Mouse (Mus musculus): ENCODE results near the gene Clip2. TPM values are rescaled to one million over a fixed set of nuclear protein-coding genes. Genes with fewer than 3 reads are reported as not detected.
A peak's percentile ranks its signal among the peaks of the same experiment; 100 is the strongest.
"Not testable (repeated sequence)": the region's sequence is repeated elsewhere in the genome, so short reads cannot be mapped to it uniquely, and the experiment has no call there.

Gene Clip2
- polyA plus RNA-seq, 1 experiment from 2014 or later = 4.7 TPM

DNA sequence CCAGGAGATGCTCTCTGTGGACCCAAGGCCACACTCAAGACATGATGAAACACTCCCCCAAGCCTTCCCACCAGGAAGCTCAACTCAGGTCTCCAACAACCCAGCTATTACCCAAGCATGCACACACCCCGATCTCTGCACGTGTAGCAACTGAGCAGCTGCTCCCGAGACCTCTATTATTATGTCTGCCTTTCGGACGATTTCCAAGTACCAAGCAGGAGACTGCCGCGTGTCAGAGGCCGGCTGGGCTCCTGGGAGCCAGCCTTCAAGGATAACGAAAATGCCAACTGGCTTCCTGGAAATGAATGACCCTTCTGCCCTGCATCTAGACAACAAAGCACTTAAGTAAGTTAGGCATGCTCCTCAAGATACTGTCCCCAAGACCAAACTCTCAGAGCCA, 97.8 kb downstream of the Clip2 start:
- peaks cover 12% of the 10 kb centered on the region; the same call in 1 of the 2 replicates for H3K4me1 ChIP-seq (replicated peaks; ENCODE audit: control insufficient read depth, insufficient read depth, low read length)
- H3K9me3 ChIP-seq (ENCODE audit: control insufficient read depth, low read length) = no peaks in the 10 kb centered on the region
- no peaks in the 10 kb centered on the region for H3K27me3 ChIP-seq (replicated peaks; ENCODE audit: control insufficient read depth, insufficient read depth, low read length)
- DNase-seq (ENCODE audit: low spot score) (no peak), ATAC-seq (replicated peaks; ENCODE audit: low FRiP score, low TSS enrichment, low read depth) (no peak)
- H3K36me3 ChIP-seq (ENCODE audit: control insufficient read depth, insufficient read depth, low read length) = peaks cover 9% of the 10 kb centered on the region
- peak overlapping the region; percentile 88 for H3K4me2 ChIP-seq (ENCODE audit: low read length)
- WGBS = 23% methylated on average over 9 of the region's 9 CpGs
- peak overlapping the region; percentile 79 for H3K4me3 ChIP-seq (ENCODE audit: low read depth, low read length)
- H3K9ac ChIP-seq (ENCODE audit: low read length) = peak overlapping the region; percentile 90; the same call in 1 of the 2 replicates
- H3K27ac ChIP-seq (ENCODE audit: low read depth) = peak overlapping the region; percentile 24; the same call in 1 of the 2 replicates

DNA sequence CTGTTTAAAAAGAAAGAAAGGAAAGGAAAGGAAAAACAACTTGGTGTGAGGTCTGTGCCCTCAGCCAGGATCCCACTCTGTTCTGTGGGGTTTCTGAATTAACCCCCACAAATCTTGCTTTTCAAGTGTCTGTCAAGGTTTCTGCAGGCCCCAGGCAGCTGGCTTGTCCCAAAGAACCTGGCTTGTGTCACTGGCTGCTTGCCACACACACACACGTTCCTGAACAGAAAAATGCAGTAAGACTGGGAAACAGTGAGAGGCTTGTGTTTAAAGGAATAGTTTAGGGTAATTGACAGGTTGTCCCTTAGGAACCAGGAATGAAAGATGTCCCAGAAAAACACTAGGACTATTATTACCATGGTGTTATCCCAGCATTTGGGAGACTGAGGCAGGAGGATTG, 98.7 kb downstream of the Clip2 start:
- 27% methylated on average over 1 of the region's 1 CpGs for WGBS
- no peak overlapping the region for H3K4me2 ChIP-seq (ENCODE audit: low read length)

DNA sequence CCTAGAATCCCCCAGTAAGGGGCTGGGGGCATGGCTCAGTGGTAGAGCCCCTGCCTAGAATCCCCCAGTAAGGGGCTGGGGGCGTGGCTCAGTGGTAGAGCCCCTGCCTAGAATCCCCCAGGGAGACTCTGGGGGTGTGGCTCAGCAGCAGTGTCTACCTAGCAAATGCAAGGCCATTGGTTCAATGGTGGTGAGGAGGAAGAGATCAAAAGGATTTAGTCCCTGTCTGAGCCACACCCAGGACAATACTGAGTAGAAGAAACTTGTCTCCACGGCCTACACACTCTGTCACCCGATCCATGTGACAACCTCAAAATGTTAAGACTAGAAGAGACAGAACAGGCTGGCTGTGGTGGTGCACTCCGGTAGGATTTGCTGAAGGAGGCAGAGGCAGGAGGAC, 105.5 kb downstream of the Clip2 start:
- not testable (repeated sequence) for H3K4me3 ChIP-seq (ENCODE audit: low read depth, low read length); H3K9ac ChIP-seq (ENCODE audit: low read length); DNase-seq (ENCODE audit: low spot score); ATAC-seq (replicated peaks; ENCODE audit: low FRiP score, low TSS enrichment, low read depth); H3K9me3 ChIP-seq (ENCODE audit: control insufficient read depth, low read length); H3K4me2 ChIP-seq (ENCODE audit: low read length); H3K27me3 ChIP-seq (replicated peaks; ENCODE audit: control insufficient read depth, insufficient read depth, low read length); H3K27ac ChIP-seq (ENCODE audit: low read depth)
- H3K36me3 ChIP-seq (ENCODE audit: control insufficient read depth, insufficient read depth, low read length) = peaks cover 20% of the 10 kb centered on the region
- 91% methylated on average over 4 of the region's 4 CpGs for WGBS
- peaks cover 16% of the 10 kb centered on the region for H3K4me1 ChIP-seq (replicated peaks; ENCODE audit: control insufficient read depth, insufficient read depth, low read length)

More for the DNA sequence above, 98.7 kb downstream of the Clip2 start:
- Histone ChIP-seq H3K27ac (ENCODE audit: low read depth) (no peak overlapping the region), H3K27me3 (replicated peaks; ENCODE audit: control insufficient read depth, insufficient read depth, low read length) (no peaks in the 10 kb centered on the region), H3K9ac (ENCODE audit: low read length) (no peak overlapping the region), H3K36me3 (ENCODE audit: control insufficient read depth, insufficient read depth, low read length) (peaks cover 9% of the 10 kb centered on the region), H3K9me3 (ENCODE audit: control insufficient read depth, low read length) (no peaks in the 10 kb centered on the region), H3K4me1 (replicated peaks; ENCODE audit: control insufficient read depth, insufficient read depth, low read length) (peaks cover 12% of the 10 kb centered on the region; the same call in 1 of the 2 replicates), H3K4me3 (ENCODE audit: low read depth, low read length) (no peak overlapping the region)
- DNase-seq (ENCODE audit: low spot score) (no peak), ATAC-seq (replicated peaks; ENCODE audit: low FRiP score, low TSS enrichment, low read depth) (no peak)

DNA sequence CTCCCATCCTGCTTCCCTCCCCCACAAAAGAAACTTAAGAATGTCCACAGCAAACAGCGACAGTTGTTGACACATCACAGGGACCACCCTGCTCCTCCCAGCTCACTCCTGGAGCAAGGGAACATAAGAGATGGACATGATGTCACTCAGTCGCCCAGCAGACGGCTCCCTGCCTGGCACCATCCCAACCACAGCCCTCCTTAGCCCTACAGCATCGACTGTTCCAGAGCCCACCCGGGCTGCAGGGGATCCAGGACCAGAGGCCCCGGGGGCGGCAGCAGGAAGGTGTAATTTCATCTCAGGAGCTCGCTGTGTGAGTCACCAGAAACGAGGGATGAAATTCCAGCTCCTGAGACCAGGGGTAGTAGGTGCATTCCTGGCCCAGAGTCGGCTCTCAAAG, 106.3 kb downstream of the Clip2 start:
- ATAC-seq (replicated peaks; ENCODE audit: low FRiP score, low TSS enrichment, low read depth) = no peak
- H3K4me2 ChIP-seq (ENCODE audit: low read length) = peak overlapping the region; percentile 18; the same call in 1 of the 2 replicates
- H3K27ac ChIP-seq (ENCODE audit: low read depth) = peak overlapping the region; percentile 48
- peaks cover 16% of the 10 kb centered on the region; the same call in 1 of the 2 replicates for H3K36me3 ChIP-seq (ENCODE audit: control insufficient read depth, insufficient read depth, low read length)
- peak; percentile 65 for DNase-seq (ENCODE audit: low spot score)
- no peaks in the 10 kb centered on the region for H3K27me3 ChIP-seq (replicated peaks; ENCODE audit: control insufficient read depth, insufficient read depth, low read length)
- H3K9ac ChIP-seq (ENCODE audit: low read length) = 0 out of 2 replicates have a peak overlapping the region, but pooled peaks have one; percentile 7
- 11% methylated on average over 10 of the region's 10 CpGs for WGBS
- H3K4me3 ChIP-seq (ENCODE audit: low read depth, low read length) = no peak overlapping the region
- H3K4me1 ChIP-seq (replicated peaks; ENCODE audit: control insufficient read depth, insufficient read depth, low read length) = peaks cover 16% of the 10 kb centered on the region
- H3K9me3 ChIP-seq (ENCODE audit: control insufficient read depth, low read length) = no peaks in the 10 kb centered on the region

DNA sequence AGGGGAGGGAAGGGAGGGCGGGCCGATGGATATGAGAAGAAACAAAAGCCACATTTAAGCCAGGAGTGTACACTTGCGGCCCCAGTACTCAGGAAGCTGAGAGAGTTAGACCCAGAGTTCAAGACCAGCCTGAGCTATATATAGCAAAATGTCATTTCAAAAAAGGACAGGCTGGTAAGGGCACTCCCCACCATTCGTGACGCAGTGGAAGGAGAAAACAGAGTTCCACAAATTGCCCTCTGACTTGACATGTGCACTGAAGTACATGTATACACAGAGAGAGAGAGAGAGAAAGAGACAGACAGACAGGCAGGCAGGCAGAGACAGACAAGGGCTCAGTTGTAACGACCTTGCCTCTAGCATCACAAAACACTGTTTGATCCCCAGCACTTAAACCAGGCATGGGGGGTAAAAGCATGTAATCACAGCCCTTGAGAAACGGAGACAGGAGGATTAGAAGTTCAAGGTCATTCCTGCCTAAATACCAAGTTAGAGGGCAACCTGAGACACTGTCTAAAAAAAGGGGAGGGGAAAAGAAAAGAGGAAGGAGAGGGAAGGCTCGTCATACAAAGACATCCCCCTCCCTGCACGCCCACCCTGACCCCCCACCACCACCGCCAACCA, 106.9 kb downstream of the Clip2 start:
- 31% methylated on average over 10 of the region's 10 CpGs for WGBS
- H3K27me3 ChIP-seq (replicated peaks; ENCODE audit: control insufficient read depth, insufficient read depth, low read length) = no peaks in the 10 kb centered on the region
- peaks cover 22% of the 10 kb centered on the region for H3K4me1 ChIP-seq (replicated peaks; ENCODE audit: control insufficient read depth, insufficient read depth, low read length)
- peak overlapping the region; percentile 48 for H3K27ac ChIP-seq (ENCODE audit: low read depth)
- no peak overlapping the region for H3K4me3 ChIP-seq (ENCODE audit: low read depth, low read length)
- DNase-seq (ENCODE audit: low spot score) = no peak
- ATAC-seq (replicated peaks; ENCODE audit: low FRiP score, low TSS enrichment, low read depth) = no peak
- no peak overlapping the region for H3K9ac ChIP-seq (ENCODE audit: low read length)
- H3K36me3 ChIP-seq (ENCODE audit: control insufficient read depth, insufficient read depth, low read length) = peaks cover 16% of the 10 kb centered on the region; the same call in 1 of the 2 replicates
- H3K9me3 ChIP-seq (ENCODE audit: control insufficient read depth, low read length) = no peaks in the 10 kb centered on the region
- H3K4me2 ChIP-seq (ENCODE audit: low read length) = peak overlapping the region; percentile 18; the same call in 1 of the 2 replicates

DNA sequence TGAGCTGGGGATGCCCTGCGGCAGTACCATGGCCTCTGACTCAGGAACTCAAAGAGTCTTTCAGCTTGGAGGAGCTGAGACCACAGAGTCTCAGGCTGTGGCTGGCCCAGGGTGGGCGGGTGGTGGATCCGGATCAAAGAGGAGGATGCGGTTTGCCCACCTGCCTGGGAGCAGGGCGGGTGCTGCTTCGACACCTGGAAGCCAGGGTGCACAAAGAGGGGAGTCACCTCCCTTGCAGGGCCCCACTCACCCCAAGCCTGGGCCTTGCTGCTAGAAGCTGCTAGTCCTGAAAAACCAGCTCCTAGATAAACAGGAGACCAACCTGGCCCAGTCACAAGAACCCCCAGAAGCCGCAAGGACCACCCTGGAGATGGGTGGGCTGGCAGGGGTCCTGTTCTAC, 107.8 kb downstream of the Clip2 start:
- Histone ChIP-seq H3K36me3 (ENCODE audit: control insufficient read depth, insufficient read depth, low read length) (peaks cover 19% of the 10 kb centered on the region; the same call in 1 of the 2 replicates), H3K9ac (ENCODE audit: low read length) (no peak overlapping the region), H3K9me3 (ENCODE audit: control insufficient read depth, low read length) (no peaks in the 10 kb centered on the region), H3K4me1 (replicated peaks; ENCODE audit: control insufficient read depth, insufficient read depth, low read length) (peaks cover 31% of the 10 kb centered on the region), H3K4me2 (ENCODE audit: low read length) (no peak overlapping the region), H3K4me3 (ENCODE audit: low read depth, low read length) (no peak overlapping the region), H3K27ac (ENCODE audit: low read depth) (peak overlapping the region; percentile 48; the same call in 1 of the 2 replicates), H3K27me3 (replicated peaks; ENCODE audit: control insufficient read depth, insufficient read depth, low read length) (no peaks in the 10 kb centered on the region)
- no peak for DNase-seq (ENCODE audit: low spot score)
- 82% methylated on average over 7 of the region's 7 CpGs for WGBS
- peak; percentile 48 for ATAC-seq (replicated peaks; ENCODE audit: low FRiP score, low TSS enrichment, low read depth)

DNA sequence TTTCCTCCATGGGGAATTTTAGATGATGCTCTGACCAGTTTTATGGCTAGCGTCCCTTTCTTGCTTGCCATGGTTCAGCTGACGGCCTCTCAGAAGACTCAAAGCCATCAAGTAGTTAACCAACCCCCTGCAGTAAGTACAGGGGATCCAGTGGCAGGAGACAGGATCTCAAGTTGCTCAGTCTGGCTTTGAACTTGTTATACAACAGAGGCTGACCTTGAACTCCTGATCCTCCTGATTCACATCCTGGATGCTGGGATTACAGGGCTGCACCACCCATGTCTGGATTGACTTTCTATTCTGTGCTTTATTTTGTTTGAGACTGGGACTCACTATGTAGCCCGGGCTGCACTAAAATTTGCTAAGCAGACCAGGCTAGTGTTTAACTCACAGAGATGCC, 110.2 kb downstream of the Clip2 start:
- H3K4me3 ChIP-seq (ENCODE audit: low read depth, low read length) = no peak overlapping the region
- peaks cover 37% of the 10 kb centered on the region for H3K4me1 ChIP-seq (replicated peaks; ENCODE audit: control insufficient read depth, insufficient read depth, low read length)
- H3K27ac ChIP-seq (ENCODE audit: low read depth) = no peak overlapping the region
- ATAC-seq (replicated peaks; ENCODE audit: low FRiP score, low TSS enrichment, low read depth) (no peak), DNase-seq (ENCODE audit: low spot score) (no peak)
- 0 out of 2 replicates have a peak, but pooled peaks cover 12% of the 10 kb centered on the region for H3K36me3 ChIP-seq (ENCODE audit: control insufficient read depth, insufficient read depth, low read length)
- H3K9me3 ChIP-seq (ENCODE audit: control insufficient read depth, low read length) = no peaks in the 10 kb centered on the region
- WGBS = 93% methylated on average over 3 of the region's 3 CpGs
- H3K27me3 ChIP-seq (replicated peaks; ENCODE audit: control insufficient read depth, insufficient read depth, low read length) = no peaks in the 10 kb centered on the region
- no peak overlapping the region for H3K9ac ChIP-seq (ENCODE audit: low read length)
- no peak overlapping the region for H3K4me2 ChIP-seq (ENCODE audit: low read length)

DNA sequence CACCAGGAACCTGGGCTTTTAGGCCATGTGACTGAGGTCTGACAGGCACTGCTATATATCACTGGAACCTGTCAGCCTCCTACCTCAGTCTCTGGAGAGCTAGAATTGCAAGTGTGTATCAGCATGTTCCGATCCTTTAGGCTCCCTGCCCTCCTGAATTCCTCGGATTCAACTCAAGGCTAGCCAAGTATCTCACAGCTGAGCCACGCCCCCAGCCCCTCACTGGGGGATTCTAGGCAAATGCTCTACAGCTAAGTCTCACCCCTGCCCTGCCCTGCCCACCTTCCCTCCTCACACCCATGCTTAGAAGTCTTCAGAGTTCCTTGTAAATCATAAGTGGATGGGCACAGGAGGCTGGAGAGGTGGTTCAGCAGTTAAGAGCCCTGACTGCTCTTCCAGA, 111.1 kb downstream of the Clip2 start:
- Histone ChIP-seq H3K4me2 (ENCODE audit: low read length) (no peak overlapping the region), H3K4me3 (ENCODE audit: low read depth, low read length) (no peak overlapping the region), H3K36me3 (ENCODE audit: control insufficient read depth, insufficient read depth, low read length) (0 out of 2 replicates have a peak, but pooled peaks cover 12% of the 10 kb centered on the region), H3K9ac (ENCODE audit: low read length) (no peak overlapping the region), H3K27me3 (replicated peaks; ENCODE audit: control insufficient read depth, insufficient read depth, low read length) (no peaks in the 10 kb centered on the region), H3K4me1 (replicated peaks; ENCODE audit: control insufficient read depth, insufficient read depth, low read length) (peaks cover 39% of the 10 kb centered on the region), H3K9me3 (ENCODE audit: control insufficient read depth, low read length) (no peaks in the 10 kb centered on the region), H3K27ac (ENCODE audit: low read depth) (no peak overlapping the region)
- ATAC-seq (replicated peaks; ENCODE audit: low FRiP score, low TSS enrichment, low read depth) (no peak), DNase-seq (ENCODE audit: low spot score) (no peak)
- WGBS = 67% methylated on average over 3 of the region's 3 CpGs

DNA sequence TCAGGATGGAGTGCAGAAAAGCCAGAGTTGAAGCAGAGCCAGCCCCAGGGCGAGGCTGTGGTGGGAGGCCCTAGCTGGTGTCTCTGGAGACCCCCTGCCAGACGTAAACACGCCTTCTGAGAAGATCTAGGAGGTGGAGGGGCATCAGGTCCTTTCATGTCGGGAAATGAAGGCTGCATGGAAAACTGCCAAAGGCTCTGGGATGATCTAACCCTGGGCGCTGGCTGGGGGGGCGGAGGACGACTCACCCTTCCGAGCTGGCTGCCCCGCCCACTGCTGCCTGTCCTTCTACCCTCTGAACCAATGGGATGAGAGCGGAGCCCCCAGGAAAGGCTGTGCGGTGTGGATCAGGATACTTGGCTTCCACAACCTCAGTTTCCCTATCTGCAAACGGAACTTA, 112.1 kb downstream of the Clip2 start:
- Histone ChIP-seq H3K9ac (ENCODE audit: low read length) (no peak overlapping the region), H3K27me3 (replicated peaks; ENCODE audit: control insufficient read depth, insufficient read depth, low read length) (no peaks in the 10 kb centered on the region), H3K9me3 (ENCODE audit: control insufficient read depth, low read length) (no peaks in the 10 kb centered on the region), H3K36me3 (ENCODE audit: control insufficient read depth, insufficient read depth, low read length) (0 out of 2 replicates have a peak, but pooled peaks cover 12% of the 10 kb centered on the region), H3K4me3 (ENCODE audit: low read depth, low read length) (no peak overlapping the region), H3K27ac (ENCODE audit: low read depth) (peak overlapping the region; percentile 4; the same call in 1 of the 2 replicates), H3K4me2 (ENCODE audit: low read length) (no peak overlapping the region), H3K4me1 (replicated peaks; ENCODE audit: control insufficient read depth, insufficient read depth, low read length) (peaks cover 36% of the 10 kb centered on the region)
- 0 out of 2 replicates have a peak, but pooled peaks have one; percentile 14 for ATAC-seq (replicated peaks; ENCODE audit: low FRiP score, low TSS enrichment, low read depth)
- DNase-seq (ENCODE audit: low spot score) = no peak
- 51% methylated on average over 12 of the region's 12 CpGs for WGBS

Data from intestine, embryonic 14.5 days (tissue).